Mouse (Mus musculus) monocyte, adult 2 months (primary cell): ENCODE measurements around the gene Rnf152.

Experiments
- DNase-seq, 2 experiments: peaks; one replicate each; pipeline ENCODE4 v3.0.0; 2022; ENCODE audit warnings: low spot score in 2 of 2, low read depth in 1 of 2

Gene Rnf152

DNA sequence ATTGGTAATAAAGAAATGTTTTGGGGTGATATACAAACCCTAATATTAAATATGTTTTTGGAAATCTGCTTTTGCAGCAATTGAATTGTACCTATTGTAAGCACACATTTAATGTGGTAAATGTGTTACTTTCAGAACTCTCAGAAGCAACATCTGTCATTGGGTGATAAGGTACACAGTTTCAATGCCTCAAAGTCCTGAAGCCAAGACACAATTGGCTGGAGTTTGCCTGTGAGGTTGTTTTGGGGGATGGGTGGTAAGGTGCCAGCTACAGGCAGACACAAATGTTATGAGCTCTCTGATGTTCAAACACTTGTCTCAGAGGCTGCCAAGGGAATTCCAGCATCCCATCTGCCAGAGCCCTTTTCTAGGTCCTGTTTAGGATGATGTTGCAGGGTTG lies 116.3 kb downstream of the Rnf152 start:
- no peak for DNase-seq
